Mouse (Mus musculus): ENCODE measurements at regions not wholly inside any gene's neighbourhood (a gene's known extent, or its start where the extent isn't known, plus 50 kb on each side); places are given as distances from the start of the nearest gene placed in this dataset.

GRCm38 (mm10) chr6:10970587-10971138 lies 936.6 kb downstream of the Ndufa4 start:
- TF ChIP-seq POLR2A (IDR thresholded peaks at IDR 0.05; ENCODE audit: borderline replicate concordance, extremely low read depth, insufficient read depth, insufficient read length, poor library complexity, severe bottlenecking) (no peak), CTCF (IDR thresholded peaks at IDR 0.05; ENCODE audit: borderline replicate concordance, extremely low read depth, insufficient read depth, insufficient read length) (no peak)
- peak; percentile 93 for DNase-seq (ENCODE audit: low read depth)

DNA sequence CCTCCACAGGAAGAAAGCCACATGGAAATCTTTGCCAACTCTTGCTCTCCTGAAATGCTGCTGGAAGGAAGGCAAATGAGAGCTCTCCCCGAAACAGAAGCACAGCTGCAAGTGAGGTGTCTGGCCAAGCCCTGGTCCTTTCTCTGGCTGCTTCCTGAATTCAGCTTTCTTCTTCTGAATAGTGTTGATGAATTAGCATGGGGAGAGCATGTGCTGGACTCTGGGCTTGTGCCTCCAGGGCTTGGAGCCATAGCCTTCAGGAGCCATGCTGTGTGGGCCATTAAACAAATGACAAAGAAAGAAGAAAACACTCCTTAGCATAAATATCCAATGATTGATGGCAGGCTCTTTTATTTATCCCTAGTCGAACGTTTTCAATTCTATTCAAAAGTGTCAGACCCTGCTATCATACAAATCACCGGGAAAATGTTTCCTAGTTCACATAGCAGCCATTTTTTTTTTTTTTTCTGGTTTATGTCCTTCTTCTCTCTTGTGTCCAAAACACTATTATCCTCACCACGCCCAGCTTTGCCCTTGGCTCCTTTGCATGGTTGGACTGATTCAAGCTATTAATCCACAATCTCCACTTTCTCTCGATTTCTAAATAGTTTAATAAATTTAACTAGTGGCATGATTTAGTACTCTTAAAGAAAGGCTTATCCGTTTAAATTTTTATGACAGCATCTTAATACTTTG lies 937.3 kb downstream of the Ndufa4 start:
- no peak for TF ChIP-seq POLR2A (IDR thresholded peaks at IDR 0.05; ENCODE audit: borderline replicate concordance, extremely low read depth, insufficient read depth, insufficient read length, poor library complexity, severe bottlenecking)
- no peak for TF ChIP-seq CTCF (IDR thresholded peaks at IDR 0.05; ENCODE audit: borderline replicate concordance, extremely low read depth, insufficient read depth, insufficient read length)
- DNase-seq (ENCODE audit: low read depth): peak; percentile 95

- TF ChIP-seq POLR2A (IDR thresholded peaks at IDR 0.05; ENCODE audit: borderline replicate concordance, extremely low read depth, insufficient read depth, insufficient read length, poor library complexity, severe bottlenecking): no peak
- no peak for TF ChIP-seq CTCF (IDR thresholded peaks at IDR 0.05; ENCODE audit: borderline replicate concordance, extremely low read depth, insufficient read depth, insufficient read length)
- DNase-seq (ENCODE audit: low read depth): no peak
Observed at GRCm38 (mm10) chr6:10943545-10943944, 963.8 kb downstream of the Ndufa4 start.

DNA sequence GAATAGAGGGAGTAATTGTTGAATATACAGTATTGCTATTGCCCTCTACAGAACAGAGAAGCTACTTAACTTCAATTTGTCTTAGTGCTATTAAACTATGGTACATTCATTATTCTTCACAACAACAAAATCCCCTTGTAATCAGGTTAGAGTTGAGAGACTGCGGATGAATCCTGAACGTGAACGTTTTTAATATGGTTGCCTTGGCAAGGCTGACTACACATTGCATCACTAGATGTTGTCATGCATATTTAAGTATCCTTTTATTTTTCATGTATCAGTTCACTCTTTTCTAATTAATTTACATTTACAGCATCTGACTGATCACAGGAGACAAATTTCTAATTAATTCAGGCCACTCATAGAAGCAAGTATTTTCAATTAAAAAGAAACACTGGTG lies 965.8 kb downstream of the Ndufa4 start:
- TF ChIP-seq CTCF (IDR thresholded peaks at IDR 0.05; ENCODE audit: borderline replicate concordance, extremely low read depth, insufficient read depth, insufficient read length) (no peak), POLR2A (IDR thresholded peaks at IDR 0.05; ENCODE audit: borderline replicate concordance, extremely low read depth, insufficient read depth, insufficient read length, poor library complexity, severe bottlenecking) (no peak)
- peak; percentile 64 for DNase-seq (ENCODE audit: low read depth)

All from brain, embryonic 14.5 days (tissue).